Mouse (Mus musculus) midbrain, postnatal 0 days (tissue): ENCODE results near the gene Dctn5. TPM values are rescaled to one million over a fixed set of nuclear protein-coding genes. Genes with fewer than 3 reads are reported as not detected.

Experiments
- ATAC-seq: fragments of 200-750 bp; cut with Nextera tagmentation; 2 replicates; pipeline ENCODE4 v1.8.0; 2017; ENCODE audit warnings: moderate number of reproducible peaks, mild to moderate bottlenecking, moderate TSS enrichment, moderate library complexity; ENCODE audit not compliant: low FRiP score
- DNase-seq: peaks from one replicate; pipeline ENCODE4 v3.0.0-alpha.2; 2015; ENCODE audit warnings: low spot score
- H3K27ac ChIP-seq: fragments of 300-500 bp; sonication (generic); 2 replicates; pipeline ENCODE4 v1.5.1; 2014; ENCODE audit warnings: low read depth, mild to moderate bottlenecking, low read length, mixed read lengths
- H3K27me3 ChIP-seq: fragments of 300-500 bp; sonication (generic); 2 replicates; pipeline ENCODE4 v1.6.1; 2014; ENCODE audit warnings: low read length, control low read depth, mixed read lengths; ENCODE audit not compliant: insufficient read depth
- H3K36me3 ChIP-seq: fragments of 300-500 bp; sonication (generic); 2 replicates; pipeline ENCODE4 v1.6.1; 2014; ENCODE audit warnings: low read length, control low read depth, mixed read lengths; ENCODE audit not compliant: insufficient read depth
- H3K4me1 ChIP-seq: fragments of 300-500 bp; sonication (generic); 2 replicates; pipeline ENCODE4 v1.6.1; 2014; ENCODE audit warnings: mild to moderate bottlenecking, control low read depth, antibody characterized with exemption, low read length, mixed read lengths; ENCODE audit not compliant: insufficient read depth
- H3K4me2 ChIP-seq: fragments of 300-500 bp; sonication (generic); 2 replicates; pipeline ENCODE4 v1.6.1; 2014; ENCODE audit warnings: low read depth, mild to moderate bottlenecking, low read length, mixed read lengths; ENCODE audit not compliant: poor library complexity, severe bottlenecking
- H3K4me3 ChIP-seq: fragments of 300-500 bp; sonication (generic); 2 replicates; pipeline ENCODE4 v1.5.1; 2014; ENCODE audit warnings: low read depth, mild to moderate bottlenecking, low read length, moderate library complexity
- H3K9ac ChIP-seq: fragments of 300-500 bp; sonication (generic); replicated peaks from 2 replicates; pipeline ENCODE4 v1.6.1; 2014; ENCODE audit warnings: mild to moderate bottlenecking, low read length, moderate library complexity, mixed read lengths; ENCODE audit not compliant: poor library complexity, severe bottlenecking
- H3K9me3 ChIP-seq: fragments of 300-500 bp; sonication (generic); 2 replicates; pipeline ENCODE4 v1.6.1; 2016; ENCODE audit warnings: low read length, control low read depth
- CTCF ChIP-seq: IDR thresholded peaks from 2 replicates; pipeline ENCODE4 v1.5.1; 2016; ENCODE audit warnings: antibody characterized with exemption, mild to moderate bottlenecking
- WGBS: fragments of 180-500 bp; shearing (Covaris S2); extraction: QIAGEN DNeasy Blood & Tissue Kit; methylation state at CpG from one replicate; pipeline ENCODE4 v1.1.7; 2014; 5-methylcytosine and 5-hydroxymethylcytosine counted together
- polyA plus RNA-seq: library from polyadenylated mRNA; unstranded; fragments of >200 nt; fragmentation: Nextera tagmentation; extraction: Ambion mirVana; gene quantifications from 2 replicates; pipeline ENCODE4 v1.2.1, GENCODE M21; 2015
- total RNA-seq: library from RNA; depleted of rRNA; stranded (reverse); fragments of >200 nt; gene quantifications from 2 replicates; pipeline ENCODE4 v1.2.3, GENCODE M21; 2014; rRNA removed

Dctn5 gene
- total and polyA plus RNA-seq, 2 experiments from 2014 or later = 106 to 144 TPM

- Histone ChIP-seq H3K4me1 (no peaks in the 10 kb centered on the region), H3K4me3 (no peak overlapping the region), H3K9me3 (no peaks in the 10 kb centered on the region), H3K4me2 (no peak overlapping the region), H3K36me3 (no peaks in the 10 kb centered on the region), H3K27me3 (no peaks in the 10 kb centered on the region), H3K9ac (no peak overlapping the region), H3K27ac (no peak overlapping the region)
- no peak for DNase-seq
- TF ChIP-seq CTCF = peak; percentile 19; the same call in 1 of the 2 replicates
- ATAC-seq = no peak
Measured at GRCm38 (mm10) chr7:122193919-122194318, 61.1 kb downstream of the Dctn5 start.

GRCm38 (mm10) chr7:122196771-122197170 is 63.9 kb downstream of the Dctn5 start:
- 85% methylated on average over 9 of the region's 9 CpGs for WGBS
- ATAC-seq (no peak), DNase-seq (no peak)
- TF ChIP-seq CTCF = no peak
- Histone ChIP-seq H3K36me3 (no peaks in the 10 kb centered on the region), H3K27me3 (no peaks in the 10 kb centered on the region), H3K27ac (no peak overlapping the region), H3K9ac (no peak overlapping the region), H3K4me1 (no peaks in the 10 kb centered on the region), H3K4me3 (no peak overlapping the region), H3K4me2 (no peak overlapping the region), H3K9me3 (no peaks in the 10 kb centered on the region)

GRCm38 (mm10) chr7:122197306-122197705 is 64.5 kb downstream of the Dctn5 start:
- ATAC-seq = no peak
- no peak overlapping the region for H3K4me2 ChIP-seq
- H3K4me1 ChIP-seq = no peaks in the 10 kb centered on the region
- TF ChIP-seq CTCF = peak; percentile 89
- H3K4me3 ChIP-seq = no peak overlapping the region
- 40% methylated on average over 4 of the region's 4 CpGs for WGBS
- H3K27me3 ChIP-seq = no peaks in the 10 kb centered on the region
- H3K9ac ChIP-seq = no peak overlapping the region
- H3K27ac ChIP-seq = no peak overlapping the region
- DNase-seq = peak; percentile 62
- no peaks in the 10 kb centered on the region for H3K9me3 ChIP-seq
- no peaks in the 10 kb centered on the region for H3K36me3 ChIP-seq

Other genes starting within 250 kb of the Dctn5 start
- 34.9 and 41.3 TPM in 2 replicates for gene Cog7, start 151.3 kb upstream of the Dctn5 start, total RNA-seq
- 22.4 and 27.4 TPM in 2 replicates for gene Cog7, start 151.3 kb upstream of the Dctn5 start, polyA plus RNA-seq
- gene Gga2, start 111.8 kb upstream of the Dctn5 start, total RNA-seq = 25.4 and 27.2 TPM in 2 replicates
- gene Gga2, start 111.8 kb upstream of the Dctn5 start, polyA plus RNA-seq = 20.1 and 22.2 TPM in 2 replicates
- gene Ubfd1, start 65.9 kb upstream of the Dctn5 start, total RNA-seq = 124 and 137 TPM in 2 replicates
- 63.2 and 69.0 TPM in 2 replicates for gene Ubfd1, start 65.9 kb upstream of the Dctn5 start, polyA plus RNA-seq
- gene Ears2, start 65.8 kb upstream of the Dctn5 start, total RNA-seq = 14.0 and 15.3 TPM in 2 replicates
- 7.2 and 7.5 TPM in 2 replicates for gene Ears2, start 65.8 kb upstream of the Dctn5 start, polyA plus RNA-seq
- gene Ndufab1, start 31.2 kb upstream of the Dctn5 start, total RNA-seq = 43.0 and 67.9 TPM in 2 replicates
- gene Ndufab1, start 31.2 kb upstream of the Dctn5 start, polyA plus RNA-seq = 711 and 727 TPM in 2 replicates
- 1.5 and 4.0 TPM in 2 replicates for gene Palb2, start 56 bp upstream of the Dctn5 start, total RNA-seq
- gene Palb2, start 56 bp upstream of the Dctn5 start, polyA plus RNA-seq = 2.1 and 2.5 TPM in 2 replicates
- 4.1 and 6.6 TPM in 2 replicates for gene Plk1, start 26.4 kb downstream of the Dctn5 start, total RNA-seq
- gene Plk1, start 26.4 kb downstream of the Dctn5 start, polyA plus RNA-seq = 6.3 and 6.7 TPM in 2 replicates
- gene Ern2, start 53.2 kb downstream of the Dctn5 start, total RNA-seq = 2.4 and 3.6 TPM in 2 replicates
- gene Ern2, start 53.2 kb downstream of the Dctn5 start, polyA plus RNA-seq = 2.0 and 2.6 TPM in 2 replicates
- gene Chp2, start 86.5 kb downstream of the Dctn5 start, total RNA-seq = 0.38 and 0.99 TPM in 2 replicates
- gene Chp2, start 86.5 kb downstream of the Dctn5 start, polyA plus RNA-seq = 0.99 and 1.3 TPM in 2 replicates
- 307 and 308 TPM in 2 replicates for gene Prkcb, start 155.7 kb downstream of the Dctn5 start, total RNA-seq
- gene Prkcb, start 155.7 kb downstream of the Dctn5 start, polyA plus RNA-seq = 184 and 196 TPM in 2 replicates